Mouse (Mus musculus): ENCODE measurements around the gene Eif3c. TPM values are rescaled to one million over a fixed set of nuclear protein-coding genes. Genes with fewer than 3 reads are reported as not detected.
A peak's percentile ranks its signal among the peaks of the same experiment; 100 is the strongest.

Gene Eif3c
- total and polyA plus RNA-seq, 3 experiments: 233 to 819 (median 404) TPM

GRCm38 (mm10) chr7:126519513-126519912, 46.7 kb downstream of the Eif3c start:
- Histone ChIP-seq H3K9me3 (replicated peaks; ENCODE audit: insufficient read depth, low read length) (no peaks in the 10 kb centered on the region), H3K4me1 (ENCODE audit: control insufficient read depth in 1 of 2, insufficient read depth in 2 of 2, low read length in 2 of 2) (peaks cover 0 to 10% of the 10 kb centered on the region in 2 experiments; a peak in 2 of 4 replicates), H3K27ac (ENCODE audit: control insufficient read depth, low read depth, low read length) (no peak overlapping the region), H3K27me3 (ENCODE audit: control insufficient read depth in 1 of 2, insufficient read depth in 2 of 2, low read length in 2 of 2) (peaks cover 0 to 2% of the 10 kb centered on the region in 2 experiments; a peak in 2 of 4 replicates), H3K9ac (ENCODE audit: control insufficient read depth, low read depth, low read length, poor library complexity, severe bottlenecking) (no peak overlapping the region), H3K4me3 (ENCODE audit: control insufficient read depth in 1 of 2, insufficient read depth in 1 of 2, low read depth in 2 of 2, low read length in 2 of 2) (no peak overlapping the region), H3K79me2 (ENCODE audit: control insufficient read depth, insufficient read depth, low read length, poor library complexity) (no peaks in the 10 kb centered on the region), H3K36me3 (ENCODE audit: control insufficient read depth in 1 of 2, insufficient read depth in 2 of 2, low read length in 2 of 2) (no peaks in the 10 kb centered on the region)
- peak; percentile 58 for DNase-seq (ENCODE audit: low read depth, low spot score)
- TF ChIP-seq CHD1 (IDR thresholded peaks at IDR 0.05; ENCODE audit: low read depth, low read length) (no peak), CTCF (IDR thresholded peaks at IDR 0.05 in 2 of 3, conservative IDR thresholded peaks at IDR 0.05 in 1 of 3; ENCODE audit: control insufficient read depth in 1 of 3, insufficient read depth in 1 of 3, low read depth in 2 of 3, low read length in 3 of 3, poor library complexity in 1 of 3, severe bottlenecking in 1 of 3) (peak in 1 of 3 experiments; percentile 19; a peak in 1 of 6 replicates), SMC3 (IDR thresholded peaks at IDR 0.05; ENCODE audit: low read depth, low read length) (peak; percentile 30; the same call in 1 of the 2 replicates)

GRCm38 (mm10) chr7:126518261-126518941, 47.8 kb downstream of the Eif3c start:
- Histone ChIP-seq H3K27ac (ENCODE audit: control insufficient read depth, low read depth, low read length) (no peak overlapping the region), H3K4me3 (ENCODE audit: control insufficient read depth in 1 of 2, insufficient read depth in 1 of 2, low read depth in 2 of 2, low read length in 2 of 2) (no peak overlapping the region)
- no peak for TF ChIP-seq CHD2 (IDR thresholded peaks at IDR 0.05; ENCODE audit: low read length)
- TF ChIP-seq EP300 (IDR thresholded peaks at IDR 0.05; ENCODE audit: low read depth in 1 of 2, low read length in 2 of 2): no peak
- no peak for TF ChIP-seq NRF1 (IDR thresholded peaks at IDR 0.05; ENCODE audit: insufficient read depth, low read depth, low read length, poor library complexity, severe bottlenecking)
- TF ChIP-seq TCF12 (IDR thresholded peaks at IDR 0.05; ENCODE audit: low read depth, low read length): no peak
- TF ChIP-seq MYC (IDR thresholded peaks at IDR 0.05; ENCODE audit: low read depth, low read length): no peak
- TF ChIP-seq ETS1 (IDR thresholded peaks at IDR 0.05; ENCODE audit: low read depth, low read length): no peak
- no peak for TF ChIP-seq USF2 (IDR thresholded peaks at IDR 0.05; ENCODE audit: borderline replicate concordance in 1 of 2, insufficient read depth in 1 of 2, low read depth in 1 of 2, low read length in 2 of 2)
- no peak for TF ChIP-seq POLR2AphosphoS5 (IDR thresholded peaks at IDR 0.05; ENCODE audit: borderline replicate concordance, low read depth, low read length)
- TF ChIP-seq MAX (IDR thresholded peaks at IDR 0.05; ENCODE audit: low read length): no peak
- no peak for TF ChIP-seq MYB (IDR thresholded peaks at IDR 0.05; ENCODE audit: low read depth, low read length)
- TF ChIP-seq HCFC1 (IDR thresholded peaks at IDR 0.05; ENCODE audit: low read depth, low read length): no peak

More at GRCm38 (mm10) chr7:126518261-126518941, 47.8 kb downstream of the Eif3c start:
- H3K9me3 ChIP-seq (replicated peaks; ENCODE audit: insufficient read depth, low read length): no peaks in the 10 kb centered on the region
- H3K9ac ChIP-seq (ENCODE audit: control insufficient read depth, low read depth, low read length, poor library complexity, severe bottlenecking): no peak overlapping the region
- peaks cover 0 to 2% of the 10 kb centered on the region in 2 experiments; a peak in 2 of 4 replicates for H3K27me3 ChIP-seq (ENCODE audit: control insufficient read depth in 1 of 2, insufficient read depth in 2 of 2, low read length in 2 of 2)
- peaks cover 0 to 10% of the 10 kb centered on the region in 2 experiments; a peak in 2 of 4 replicates for H3K4me1 ChIP-seq (ENCODE audit: control insufficient read depth in 1 of 2, insufficient read depth in 2 of 2, low read length in 2 of 2)
- no peak for DNase-seq (ENCODE audit: low read depth, low spot score)
- no peaks in the 10 kb centered on the region for H3K36me3 ChIP-seq (ENCODE audit: control insufficient read depth in 1 of 2, insufficient read depth in 2 of 2, low read length in 2 of 2)
- H3K79me2 ChIP-seq (ENCODE audit: control insufficient read depth, insufficient read depth, low read length, poor library complexity): no peaks in the 10 kb centered on the region

All from MEL (cell line).